Mouse (Mus musculus): ENCODE measurements around the gene Slc1a1.

GRCm38 (mm10) chr19:28888496-28888895, 53.6 kb downstream of the Slc1a1 start:
- TF ChIP-seq EP300 (IDR thresholded peaks at IDR 0.05; ENCODE audit: low read depth) (no peak), CTCF (IDR thresholded peaks at IDR 0.05; ENCODE audit: low read depth) (no peak)

Data from heart, postnatal 0 days (tissue).